Mouse (Mus musculus) limb, embryonic 13.5 days (tissue): ENCODE data around the gene Tmem60. TPM values are rescaled to one million over a fixed set of nuclear protein-coding genes. Genes with fewer than 3 reads are reported as not detected.
A peak's percentile ranks its signal among the peaks of the same experiment; 100 is the strongest.

Experiments
- ATAC-seq: fragments of 200-750 bp; cut with Nextera tagmentation; 2 replicates; pipeline ENCODE4 v1.8.0; 2017; ENCODE audit warnings: low read depth, moderate number of reproducible peaks, moderate TSS enrichment; ENCODE audit not compliant: low FRiP score
- H3K27ac ChIP-seq: fragments of 300-500 bp; sonication (generic); 2 replicates; pipeline ENCODE4 v1.5.1; 2015; ENCODE audit warnings: inconsistent platforms, mild to moderate bottlenecking, moderate library complexity
- H3K27me3 ChIP-seq: fragments of 300-500 bp; sonication (generic); 2 replicates; pipeline ENCODE4 v1.6.1; 2015; ENCODE audit warnings: mild to moderate bottlenecking, inconsistent platforms
- H3K36me3 ChIP-seq: fragments of 300-500 bp; sonication (generic); 2 replicates; pipeline ENCODE4 v1.6.1; 2015; ENCODE audit warnings: inconsistent platforms, mild to moderate bottlenecking, moderate library complexity
- H3K4me1 ChIP-seq: fragments of 300-500 bp; sonication (generic); 2 replicates; pipeline ENCODE4 v1.6.1; 2015; ENCODE audit warnings: inconsistent platforms
- H3K4me2 ChIP-seq: fragments of 300-500 bp; sonication (generic); replicated peaks from 2 replicates; pipeline ENCODE4 v1.6.1; 2015; ENCODE audit warnings: inconsistent platforms, mild to moderate bottlenecking, moderate library complexity
- H3K4me3 ChIP-seq: fragments of 300-500 bp; sonication (generic); 2 replicates; pipeline ENCODE4 v1.5.1; 2015; ENCODE audit warnings: moderate library complexity, mild to moderate bottlenecking, inconsistent platforms
- H3K9ac ChIP-seq: fragments of 300-500 bp; sonication (generic); 2 replicates; pipeline ENCODE4 v1.6.1; 2015; ENCODE audit warnings: mild to moderate bottlenecking, inconsistent platforms
- H3K9me3 ChIP-seq: fragments of 300-500 bp; sonication (generic); 2 replicates; pipeline ENCODE4 v1.6.1; 2016; ENCODE audit warnings: inconsistent platforms
- WGBS: fragments of 180-500 bp; shearing (Covaris S2); methylation state at CpG from one replicate; pipeline ENCODE4 v1.1.7; 2015; 5-methylcytosine and 5-hydroxymethylcytosine counted together
- polyA plus RNA-seq: library from polyadenylated mRNA; unstranded; fragments of >200 nt; fragmentation: Nextera tagmentation; extraction: Ambion mirVana; gene quantifications from 2 replicates; pipeline ENCODE4 v1.2.1, GENCODE M21; 2015

Gene Tmem60
- polyA plus RNA-seq, 1 experiment from 2014 or later = 60.4 TPM

- no peak overlapping the region for H3K4me2 ChIP-seq
- H3K9ac ChIP-seq = no peak overlapping the region
- WGBS = 73% methylated on average over 11 of the region's 11 CpGs
- H3K27ac ChIP-seq = no peak overlapping the region
- H3K4me1 ChIP-seq = no peaks in the 10 kb centered on the region
- no peak for ATAC-seq
- no peaks in the 10 kb centered on the region for H3K36me3 ChIP-seq
- H3K9me3 ChIP-seq = no peaks in the 10 kb centered on the region
- no peaks in the 10 kb centered on the region for H3K27me3 ChIP-seq
- no peak overlapping the region for H3K4me3 ChIP-seq
Measured at GRCm38 (mm10) chr5:20913372-20914275, 31.6 kb downstream of the Tmem60 start.

- WGBS = 96% methylated on average over 4 of the region's 4 CpGs
- H3K9me3 ChIP-seq = no peaks in the 10 kb centered on the region
- no peaks in the 10 kb centered on the region for H3K27me3 ChIP-seq
- no peak for ATAC-seq
- no peak overlapping the region for H3K4me2 ChIP-seq
- H3K4me1 ChIP-seq = no peaks in the 10 kb centered on the region
- no peak overlapping the region for H3K9ac ChIP-seq
- H3K4me3 ChIP-seq = no peak overlapping the region
- H3K36me3 ChIP-seq = peaks cover 7% of the 10 kb centered on the region; the same call in 1 of the 2 replicates
- no peak overlapping the region for H3K27ac ChIP-seq
Measured at GRCm38 (mm10) chr5:20918967-20919366, 37.0 kb downstream of the Tmem60 start.

DNA sequence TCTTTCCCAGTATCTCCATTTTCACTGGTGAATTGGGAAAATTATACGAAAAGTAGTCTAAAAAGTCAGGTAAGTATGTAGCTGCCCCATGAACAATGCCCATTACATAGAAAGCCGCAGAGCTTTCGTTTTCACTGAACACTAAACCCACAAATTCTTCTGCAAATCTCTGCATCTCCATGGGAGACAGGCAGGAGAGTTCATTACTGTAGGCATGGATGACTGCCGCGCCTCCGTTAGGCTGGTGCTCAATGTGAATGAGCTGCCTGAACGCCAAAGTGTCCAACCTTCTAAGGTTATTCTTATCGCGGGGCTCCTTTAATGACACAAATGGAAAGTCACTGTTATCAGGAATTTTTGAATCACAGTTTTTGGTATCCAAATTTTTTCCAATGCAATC lies 37.6 kb downstream of the Tmem60 start:
- H3K27me3 ChIP-seq = no peaks in the 10 kb centered on the region
- no peak overlapping the region for H3K4me2 ChIP-seq
- no peak for ATAC-seq
- no peaks in the 10 kb centered on the region for H3K4me1 ChIP-seq
- no peak overlapping the region for H3K9ac ChIP-seq
- 94% methylated on average over 9 of the region's 9 CpGs for WGBS
- no peak overlapping the region for H3K27ac ChIP-seq
- peaks cover 7% of the 10 kb centered on the region; the same call in 1 of the 2 replicates for H3K36me3 ChIP-seq
- no peaks in the 10 kb centered on the region for H3K9me3 ChIP-seq
- H3K4me3 ChIP-seq = no peak overlapping the region

- 73% methylated on average over 3 of the region's 3 CpGs for WGBS
- ATAC-seq = 0 out of 2 replicates have a peak, but pooled peaks have one; percentile 48
- Histone ChIP-seq H3K9ac (no peak overlapping the region), H3K4me2 (no peak overlapping the region), H3K27ac (no peak overlapping the region), H3K4me3 (no peak overlapping the region), H3K27me3 (no peaks in the 10 kb centered on the region), H3K36me3 (peaks cover 6% of the 10 kb centered on the region; the same call in 1 of the 2 replicates), H3K4me1 (peaks cover 3% of the 10 kb centered on the region; the same call in 1 of the 2 replicates), H3K9me3 (no peaks in the 10 kb centered on the region)
Measured at GRCm38 (mm10) chr5:20924608-20925007, 42.6 kb downstream of the Tmem60 start.

- no peak overlapping the region for H3K27ac ChIP-seq
- H3K9ac ChIP-seq = no peak overlapping the region
- no peak overlapping the region for H3K4me2 ChIP-seq
- WGBS = 87% methylated on average over 3 of the region's 3 CpGs
- H3K4me3 ChIP-seq = no peak overlapping the region
- no peak for ATAC-seq
- 0 out of 2 replicates have a peak, but pooled peaks cover 4% of the 10 kb centered on the region for H3K36me3 ChIP-seq
- no peaks in the 10 kb centered on the region for H3K27me3 ChIP-seq
- peaks cover 8% of the 10 kb centered on the region; the same call in 1 of the 2 replicates for H3K4me1 ChIP-seq
- H3K9me3 ChIP-seq = no peaks in the 10 kb centered on the region
Measured at GRCm38 (mm10) chr5:20925451-20925850, 43.5 kb downstream of the Tmem60 start.

DNA sequence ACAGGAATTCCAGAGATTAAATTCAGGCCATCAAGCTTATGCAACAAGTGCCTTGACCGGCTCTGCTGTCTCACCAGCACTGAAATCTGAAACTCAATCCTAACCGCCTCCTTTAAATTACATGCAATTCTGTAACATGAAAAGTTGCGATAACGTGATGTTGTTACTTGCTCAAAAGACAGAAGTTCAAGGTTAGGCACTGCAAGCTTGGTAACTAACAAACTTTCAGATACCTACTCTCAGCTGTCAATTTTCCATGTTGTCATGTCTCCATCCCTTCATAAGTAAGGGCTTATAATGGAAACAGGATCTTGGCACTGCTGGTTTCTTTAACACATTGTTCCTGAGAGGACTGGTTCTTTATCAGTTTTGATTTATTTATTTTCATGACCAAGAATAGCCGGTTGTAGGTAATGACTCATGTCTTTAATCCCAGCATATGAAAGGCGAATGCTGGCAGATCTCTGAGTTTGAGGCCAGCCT lies 47.7 kb downstream of the Tmem60 start:
- H3K27ac ChIP-seq = no peak overlapping the region
- H3K9ac ChIP-seq = no peak overlapping the region
- no peak overlapping the region for H3K4me2 ChIP-seq
- WGBS = 63% methylated on average over 6 of the region's 6 CpGs
- no peaks in the 10 kb centered on the region for H3K27me3 ChIP-seq
- H3K9me3 ChIP-seq = no peaks in the 10 kb centered on the region
- no peaks in the 10 kb centered on the region for H3K36me3 ChIP-seq
- H3K4me1 ChIP-seq = peaks cover 8% of the 10 kb centered on the region; the same call in 1 of the 2 replicates
- no peak for ATAC-seq
- no peak overlapping the region for H3K4me3 ChIP-seq

- no peak overlapping the region for H3K4me2 ChIP-seq
- ATAC-seq = no peak
- H3K27ac ChIP-seq = no peak overlapping the region
Measured at GRCm38 (mm10) chr5:20930430-20930829, 48.4 kb downstream of the Tmem60 start.

DNA sequence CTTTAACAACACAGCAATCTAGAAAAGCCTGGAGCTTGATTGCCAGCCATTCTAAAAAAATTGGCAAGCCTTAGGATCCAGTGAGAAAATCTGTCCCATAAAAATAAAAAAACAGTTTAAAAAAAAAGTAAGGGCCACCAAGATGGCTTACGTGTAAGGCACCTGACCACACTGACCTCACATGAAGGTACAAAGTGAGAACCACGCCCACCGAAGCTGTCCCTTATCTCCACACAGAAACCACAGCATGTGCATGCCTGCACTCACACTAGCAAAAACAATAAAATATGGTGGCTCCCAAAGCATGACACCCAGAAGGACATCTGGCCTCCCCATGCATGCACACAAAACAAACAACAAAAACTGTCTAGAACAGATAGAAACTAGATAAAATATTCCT lies 49.3 kb downstream of the Tmem60 start:
- H3K27me3 ChIP-seq = no peaks in the 10 kb centered on the region
- H3K9me3 ChIP-seq = no peaks in the 10 kb centered on the region
- H3K4me3 ChIP-seq = no peak overlapping the region
- no peak overlapping the region for H3K4me2 ChIP-seq
- WGBS = 83% methylated on average over 3 of the region's 3 CpGs
- no peak overlapping the region for H3K27ac ChIP-seq
- ATAC-seq = no peak
- no peak overlapping the region for H3K9ac ChIP-seq
- H3K4me1 ChIP-seq = peaks cover 12% of the 10 kb centered on the region
- H3K36me3 ChIP-seq = no peaks in the 10 kb centered on the region

More at GRCm38 (mm10) chr5:20930430-20930829, 48.4 kb downstream of the Tmem60 start:
- no peak overlapping the region for H3K4me3 ChIP-seq
- no peak overlapping the region for H3K9ac ChIP-seq
- H3K9me3 ChIP-seq = no peaks in the 10 kb centered on the region
- H3K36me3 ChIP-seq = no peaks in the 10 kb centered on the region
- H3K27me3 ChIP-seq = no peaks in the 10 kb centered on the region
- peaks cover 8% of the 10 kb centered on the region; the same call in 1 of the 2 replicates for H3K4me1 ChIP-seq

DNA sequence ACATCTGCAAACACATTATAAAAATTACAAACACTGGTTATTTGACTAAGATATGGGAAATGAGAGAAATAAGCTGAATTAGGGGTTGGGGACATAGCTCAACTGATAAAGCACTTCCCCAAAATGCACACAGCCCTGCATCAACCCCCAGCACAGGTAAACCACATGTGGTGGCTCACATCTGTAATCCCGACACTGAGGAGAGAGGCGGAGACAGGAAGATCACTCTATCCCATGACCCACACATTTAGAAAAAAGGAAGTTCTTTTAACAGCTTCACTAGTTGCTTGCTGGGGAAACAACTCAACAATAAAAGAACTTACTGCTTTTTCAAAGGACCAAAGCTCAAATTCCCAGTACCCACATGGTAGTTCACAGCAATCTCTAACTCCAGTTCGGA lies 50.6 kb downstream of the Tmem60 start:
- no peak overlapping the region for H3K4me2 ChIP-seq
- H3K9ac ChIP-seq = no peak overlapping the region
- no peak overlapping the region for H3K4me3 ChIP-seq
- ATAC-seq = no peak
- H3K27me3 ChIP-seq = no peaks in the 10 kb centered on the region
- no peaks in the 10 kb centered on the region for H3K36me3 ChIP-seq
- WGBS = 81% methylated on average over 3 of the region's 3 CpGs
- H3K4me1 ChIP-seq = peaks cover 16% of the 10 kb centered on the region
- no peaks in the 10 kb centered on the region for H3K9me3 ChIP-seq
- H3K27ac ChIP-seq = no peak overlapping the region

- no peak overlapping the region for H3K4me3 ChIP-seq
- H3K9me3 ChIP-seq = no peaks in the 10 kb centered on the region
- no peak overlapping the region for H3K4me2 ChIP-seq
- H3K27me3 ChIP-seq = no peaks in the 10 kb centered on the region
- peaks cover 7% of the 10 kb centered on the region; the same call in 1 of the 2 replicates for H3K36me3 ChIP-seq
- H3K27ac ChIP-seq = no peak overlapping the region
- H3K9ac ChIP-seq = no peak overlapping the region
- ATAC-seq = no peak
- peaks cover 12% of the 10 kb centered on the region for H3K4me1 ChIP-seq
- 68% methylated on average over 5 of the region's 5 CpGs for WGBS
Measured at GRCm38 (mm10) chr5:20935934-20936333, 53.9 kb downstream of the Tmem60 start.
